Mouse (Mus musculus): ENCODE measurements at regions not wholly inside any gene's neighbourhood (a gene's known extent, or its start where the extent isn't known, plus 50 kb on each side); places are given as distances from the start of the nearest gene placed in this dataset.

Small RNAs in the stretch of these regions (microRNA-seq; reads per million reads assigned to microRNA genes)
- 0 reads per million in 2 experiments for gene Gm24271

Data from adrenal gland, adult 8-10 months (tissue).